Mouse (Mus musculus): ENCODE results near the gene Bst2. TPM values are rescaled to one million over a fixed set of nuclear protein-coding genes. Genes with fewer than 3 reads are reported as not detected.

Bst2 gene
- total RNA-seq (2014; fragmentation: Nextera tagmentation) (47.0 and 55.7 TPM in 2 replicates), total RNA-seq (2017) (49.1 and 58.3 TPM in 2 replicates)

- peak; percentile 90 for ATAC-seq (replicated peaks; ENCODE audit: poor library complexity, severe bottlenecking)
These were observed at the start of gene Bst2 for GRCm38 (mm10) chr8:71537028-71537867. Gene Bst2 (minus strand): TSS chr8:71537456.

- ATAC-seq (replicated peaks; ENCODE audit: poor library complexity, severe bottlenecking) = peak; percentile 54
These were observed 49.6 kb upstream of the Bst2 start for GRCm38 (mm10) chr8:71586891-71587290.

GRCm38 (mm10) chr8:71580201-71580600, 42.9 kb upstream of the Bst2 start:
- ATAC-seq (replicated peaks; ENCODE audit: poor library complexity, severe bottlenecking) = peak; percentile 27; the same call in 1 of the 2 replicates

- no peak for ATAC-seq (replicated peaks; ENCODE audit: poor library complexity, severe bottlenecking)
These were observed 42.2 kb upstream of the Bst2 start for GRCm38 (mm10) chr8:71579476-71579875.

GRCm38 (mm10) chr8:71579009-71579408, 41.8 kb upstream of the Bst2 start:
- ATAC-seq (replicated peaks; ENCODE audit: poor library complexity, severe bottlenecking) = no peak

- ATAC-seq (replicated peaks; ENCODE audit: poor library complexity, severe bottlenecking) = no peak
These were observed 40.7 kb upstream of the Bst2 start for GRCm38 (mm10) chr8:71577856-71578387.

- ATAC-seq (replicated peaks; ENCODE audit: poor library complexity, severe bottlenecking) = no peak
These were observed 37.8 kb upstream of the Bst2 start for GRCm38 (mm10) chr8:71575020-71575419.

- no peak for ATAC-seq (replicated peaks; ENCODE audit: poor library complexity, severe bottlenecking)
These were observed 37.2 kb upstream of the Bst2 start for GRCm38 (mm10) chr8:71574426-71574825.

- no peak for ATAC-seq (replicated peaks; ENCODE audit: poor library complexity, severe bottlenecking)
These were observed 35.8 kb upstream of the Bst2 start for GRCm38 (mm10) chr8:71572847-71573633.

- ATAC-seq (replicated peaks; ENCODE audit: poor library complexity, severe bottlenecking) = no peak
These were observed 34.8 kb upstream of the Bst2 start for GRCm38 (mm10) chr8:71572077-71572476.

- ATAC-seq (replicated peaks; ENCODE audit: poor library complexity, severe bottlenecking) = peak; percentile 82
These were observed 33.2 kb upstream of the Bst2 start for GRCm38 (mm10) chr8:71570291-71570954.

- peak; percentile 47 for ATAC-seq (replicated peaks; ENCODE audit: poor library complexity, severe bottlenecking)
These were observed 32.4 kb upstream of the Bst2 start for GRCm38 (mm10) chr8:71569366-71570290.

GRCm38 (mm10) chr8:71568941-71569340, 31.7 kb upstream of the Bst2 start:
- ATAC-seq (replicated peaks; ENCODE audit: poor library complexity, severe bottlenecking) = no peak

GRCm38 (mm10) chr8:71568387-71568937, 31.2 kb upstream of the Bst2 start, which contains the start of gene Slc27a1:
Gene Slc27a1 (plus strand): TSS chr8:71568882.
- peak; percentile 52 for ATAC-seq (replicated peaks; ENCODE audit: poor library complexity, severe bottlenecking)

- ATAC-seq (replicated peaks; ENCODE audit: poor library complexity, severe bottlenecking) = no peak
These were observed 30.3 kb upstream of the Bst2 start for GRCm38 (mm10) chr8:71567587-71567986.

GRCm38 (mm10) chr8:71566501-71566900, 29.2 kb upstream of the Bst2 start, which contains the start of gene Nxnl1:
Gene Nxnl1 (minus strand): TSS chr8:71566601.
- ATAC-seq (replicated peaks; ENCODE audit: poor library complexity, severe bottlenecking) = no peak

GRCm38 (mm10) chr8:71563992-71564391, 26.7 kb upstream of the Bst2 start:
- no peak for ATAC-seq (replicated peaks; ENCODE audit: poor library complexity, severe bottlenecking)

GRCm38 (mm10) chr8:71562751-71563150, 25.5 kb upstream of the Bst2 start:
- peak; percentile 70 for ATAC-seq (replicated peaks; ENCODE audit: poor library complexity, severe bottlenecking)

GRCm38 (mm10) chr8:71561401-71561800, 24.1 kb upstream of the Bst2 start:
- peak; percentile 54 for ATAC-seq (replicated peaks; ENCODE audit: poor library complexity, severe bottlenecking)
